ENCODE assay signal across 22 mouse cellular contexts in the genomic region with DNA sequence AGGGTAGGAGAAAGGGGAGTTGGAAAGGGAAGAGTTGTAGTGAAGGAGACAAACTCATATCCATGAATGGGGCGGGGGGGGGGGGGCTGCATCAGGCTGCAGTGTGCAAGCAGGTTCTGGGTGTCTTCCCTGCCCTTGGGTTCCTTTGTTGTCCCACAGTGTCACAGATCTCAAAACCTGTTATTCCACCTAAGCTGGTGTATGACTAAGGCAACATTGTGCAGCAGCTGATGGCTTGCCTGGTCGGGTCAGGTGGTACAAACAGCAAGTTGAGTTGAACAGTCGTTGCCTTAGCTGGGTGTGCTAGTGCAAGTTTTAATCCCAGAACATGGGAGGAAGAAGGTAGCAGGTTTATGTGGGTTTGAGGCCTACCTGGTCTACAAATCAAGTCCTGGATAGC. TPM values are rescaled to one million over a fixed set of nuclear protein-coding genes. Genes with fewer than 3 reads are reported as not detected.
DNase-seq lines count a peak whose midpoint lies in the region; ATAC-seq and TF ChIP-seq lines count a peak whose summit lies in the region.
"Had no signal": no experiment of that assay in that cellular context is flagged by ENCODE, and none has a peak within 500 bp of the region (broad histone marks: within the 10 kb centered on the region; RNA-seq: fewer than 3 reads in every experiment).

No protein-coding gene starts in this region.

- no peak for ATAC-seq in forebrain, embryonic 13.5 days
- no peak for ATAC-seq in erythroid progenitor cell, adult 5-6 weeks (replicated peaks; ENCODE audit: low FRiP score, poor library complexity, severe bottlenecking)
- ATAC-seq: activated CD4-positive, CD25-positive, alpha-beta regulatory T cell, adult 4 months; forebrain, embryonic 16.5 days had no signal

- H3K9me3 ChIP-seq in forebrain, embryonic 10.5 days, result no peaks in the 10 kb centered on the region
- no peaks in the 10 kb centered on the region for H3K9me3 ChIP-seq in forebrain, embryonic 13.5 days (replicated peaks)
- H3K9me3 ChIP-seq: hindbrain, embryonic 15.5 days; limb, embryonic 15.5 days; liver, embryonic 15.5 days; megakaryocyte, embryonic 14.5 days; midbrain, embryonic 13.5 days had no signal

- H3K27ac ChIP-seq in forebrain, embryonic 10.5 days, result peak overlapping the region; percentile 74
- H3K27ac ChIP-seq in forebrain, embryonic 13.5 days, result no peak overlapping the region
- H3K27ac ChIP-seq in kidney, adult 2 months (ENCODE audit: insufficient read depth, low read depth, low read length), result peak overlapping the region; percentile 69; the same call in 1 of the 2 replicates
- 0 out of 2 replicates have a peak overlapping the region, but pooled peaks have one; percentile 36 for H3K27ac ChIP-seq in bone marrow, adult 2 months (ENCODE audit: control insufficient read depth, insufficient read depth, low read depth, low read length, poor library complexity)
- peak overlapping the region; percentile 30; the same call in 1 of the 2 replicates for H3K27ac ChIP-seq in embryonic fibroblast, embryonic 13.5 days (ENCODE audit: insufficient read depth, low read length)
- H3K27ac ChIP-seq: hindbrain, embryonic 15.5 days; liver, embryonic 15.5 days; midbrain, embryonic 13.5 days had no signal

- 92% methylated on average over 2 of the region's 3 CpGs for WGBS in forebrain, embryonic 10.5 days
- WGBS in forebrain, embryonic 13.5 days, result 84% methylated on average over 2 of the region's 3 CpGs
- WGBS in kidney, adult 2 months, result 64% methylated on average over 3 of the region's 3 CpGs
- WGBS in bone marrow, adult 2 months, result 71% methylated on average over 3 of the region's 3 CpGs

- no peak overlapping the region for H3K4me2 ChIP-seq in forebrain, embryonic 13.5 days
- H3K4me2 ChIP-seq: hindbrain, embryonic 15.5 days; limb, embryonic 15.5 days; liver, embryonic 15.5 days; midbrain, embryonic 13.5 days had no signal

- no peak overlapping the region for H3K9ac ChIP-seq in forebrain, embryonic 13.5 days
- H3K9ac ChIP-seq: hindbrain, embryonic 15.5 days; limb, embryonic 15.5 days; liver, embryonic 15.5 days; midbrain, embryonic 13.5 days had no signal

- no peak for TF ChIP-seq CTCF in kidney, adult 2 months (conservative IDR thresholded peaks at IDR 0.05; ENCODE audit: insufficient read depth, insufficient read length, low read depth, low read length)
- no peak for TF ChIP-seq CTCF in bone marrow, adult 2 months (IDR thresholded peaks at IDR 0.05; ENCODE audit: control insufficient read depth, insufficient read depth, low read length)
- TF ChIP-seq CTCF in embryonic fibroblast, embryonic 13.5 days (IDR thresholded peaks at IDR 0.05; ENCODE audit: borderline replicate concordance, insufficient read depth, low read length), result no peak

- no peaks in the 10 kb centered on the region for H3K27me3 ChIP-seq in forebrain, embryonic 10.5 days (ENCODE audit: poor library complexity, severe bottlenecking)
- no peaks in the 10 kb centered on the region for H3K27me3 ChIP-seq in forebrain, embryonic 13.5 days
- no peaks in the 10 kb centered on the region for H3K27me3 ChIP-seq in kidney, adult 2 months (replicated peaks; ENCODE audit: control insufficient read depth, insufficient read depth, low read length)
- H3K27me3 ChIP-seq: hindbrain, embryonic 15.5 days; limb, embryonic 15.5 days; liver, embryonic 15.5 days; megakaryocyte, embryonic 14.5 days; midbrain, embryonic 13.5 days had no signal

- TF ChIP-seq POLR2A in kidney, adult 2 months (IDR thresholded peaks at IDR 0.05; ENCODE audit: low read depth, low read length), result no peak
- no peak for TF ChIP-seq POLR2A in bone marrow, adult 2 months (IDR thresholded peaks at IDR 0.05; ENCODE audit: borderline replicate concordance, control insufficient read depth, low read depth, low read length)
- no peak for TF ChIP-seq POLR2A in embryonic fibroblast, embryonic 13.5 days (IDR thresholded peaks at IDR 0.05; ENCODE audit: low read depth, low read length)

- H3K36me3 ChIP-seq in forebrain, embryonic 10.5 days (replicated peaks), result peaks cover 10% of the 10 kb centered on the region; the same call in 1 of the 2 replicates
- no peaks in the 10 kb centered on the region for H3K36me3 ChIP-seq in forebrain, embryonic 13.5 days (ENCODE audit: poor library complexity, severe bottlenecking)
- peaks cover 2% of the 10 kb centered on the region; the same call in 1 of the 2 replicates for H3K36me3 ChIP-seq in kidney, adult 2 months (ENCODE audit: control insufficient read depth, insufficient read depth, low read length)
- H3K36me3 ChIP-seq: hindbrain, embryonic 15.5 days; limb, embryonic 15.5 days; liver, embryonic 15.5 days; midbrain, embryonic 13.5 days had no signal

- H3K4me3 ChIP-seq in forebrain, embryonic 10.5 days, result no peak overlapping the region
- no peak overlapping the region for H3K4me3 ChIP-seq in forebrain, embryonic 13.5 days
- no peak overlapping the region for H3K4me3 ChIP-seq in kidney, adult 2 months (ENCODE audit: insufficient read depth, low read depth, low read length)
- no peak overlapping the region for H3K4me3 ChIP-seq in bone marrow, adult 2 months (replicated peaks; ENCODE audit: control insufficient read depth, low read depth, low read length)
- no peak overlapping the region for H3K4me3 ChIP-seq in embryonic fibroblast, embryonic 13.5 days (ENCODE audit: insufficient read depth, low read length)
- H3K4me3 ChIP-seq: erythroblast, embryonic 14.5 days; hindbrain, embryonic 15.5 days; limb, embryonic 15.5 days; liver, embryonic 15.5 days; megakaryocyte, embryonic 14.5 days; midbrain, embryonic 13.5 days had no signal

- no peak for DNase-seq in forebrain, embryonic 10.5 days (ENCODE audit: extremely low spot score, low spot score)
- no peak for DNase-seq in kidney, adult 2 months
- DNase-seq in kidney, postnatal 36 days, result no peak
- no peak for DNase-seq in testis, postnatal 10 days (ENCODE audit: low spot score)
- DNase-seq: adrenal gland, adult 8-10 months; cerebellum, adult 9-10 months; gastrocnemius, postnatal 14 days; kidney, adult 11 months; left cerebral cortex, postnatal 4 days; lung, postnatal 10 days had no signal

- H3K4me1 ChIP-seq in forebrain, embryonic 10.5 days, result peaks cover 57% of the 10 kb centered on the region
- H3K4me1 ChIP-seq in forebrain, embryonic 13.5 days, result peaks cover 29% of the 10 kb centered on the region
- H3K4me1 ChIP-seq in kidney, adult 2 months (ENCODE audit: control insufficient read depth, insufficient read depth, low read length), result peaks cover 51% of the 10 kb centered on the region
- H3K4me1 ChIP-seq in bone marrow, adult 2 months (ENCODE audit: control insufficient read depth, insufficient read depth, low read length), result peaks cover 1% of the 10 kb centered on the region
- peaks cover 18% of the 10 kb centered on the region for H3K4me1 ChIP-seq in embryonic fibroblast, embryonic 13.5 days (ENCODE audit: control insufficient read depth, insufficient read depth, low read length)

RNA-seq across cellular contexts. Expression of a gene that starts 34.3 kb away (rescaled TPM):
- polyA plus RNA-seq in forebrain, embryonic 10.5 days (2016; fragmentation: Nextera tagmentation; extraction: Ambion mirVana), result 11.6 and 11.9 TPM in 2 replicates
- 5.7 and 6.9 TPM in 2 replicates for polyA plus RNA-seq in forebrain, embryonic 13.5 days (2015; fragmentation: Nextera tagmentation; extraction: Ambion mirVana)
- polyA plus RNA-seq in kidney, adult 2 months (2012; rRNA removed), result 68.2 and 74.5 TPM in 2 replicates
- 15.3 and 32.8 TPM in 2 replicates for polyA plus RNA-seq in bone marrow, adult 2 months (2011; ENCODE audit: insufficient read depth, insufficient read length, low replicate concordance, missing spikeins)
- polyA plus RNA-seq in embryonic fibroblast, embryonic 13.5 days (2011; ENCODE audit: insufficient read length, low read depth, missing spikeins), result 31.4 and 38.0 TPM in 2 replicates
- 4.6 and 8.6 TPM in 2 replicates for total RNA-seq in erythroid progenitor cell, adult 5-6 weeks (2015; ENCODE audit: low replicate concordance)
- total RNA-seq in erythroid progenitor cell, adult 5-6 weeks (2017; ENCODE audit: low replicate concordance), result 5.3 and 13.0 TPM in 2 replicates
